Mouse (Mus musculus): ENCODE data around the gene Gm6763.
"Not testable (repeated sequence)": the region's sequence is repeated elsewhere in the genome, so short reads cannot be mapped to it uniquely, and the experiment has no call there.

Gm6763 gene

GRCm38 (mm10) chr10:104151197-104151596 lies at the start of gene Gm6763:
Gm6763 (plus strand) TSS chr10:104151497.
- DNase-seq (ENCODE audit: low spot score): not testable (repeated sequence)

GRCm38 (mm10) chr10:104110044-104110443 lies 41.3 kb upstream of the Gm6763 start:
- no peak for DNase-seq (ENCODE audit: low spot score)

GRCm38 (mm10) chr10:104118312-104118711 lies 33.0 kb upstream of the Gm6763 start:
- no peak for DNase-seq (ENCODE audit: low spot score)

GRCm38 (mm10) chr10:104142687-104143086 lies 8.6 kb upstream of the Gm6763 start, which contains the start of gene Gm21293:
Gm21293 (plus strand) TSS chr10:104142987.
- DNase-seq (ENCODE audit: low spot score): not testable (repeated sequence)

GRCm38 (mm10) chr10:104159706-104160105 lies 8.4 kb downstream of the Gm6763 start, which contains the start of gene Gm8764:
Gm8764 (plus strand) TSS chr10:104160006.
- not testable (repeated sequence) for DNase-seq (ENCODE audit: low spot score)

GRCm38 (mm10) chr10:104168215-104168614 lies 16.9 kb downstream of the Gm6763 start, which contains the start of gene Gm21304:
Gm21304 (plus strand) TSS chr10:104168515.
- DNase-seq (ENCODE audit: low spot score): not testable (repeated sequence)

- not testable (repeated sequence) for DNase-seq (ENCODE audit: low spot score)
Observed at GRCm38 (mm10) chr10:104176724-104177123, 25.4 kb downstream of the Gm6763 start, which contains the start of gene Gm21312. Gm21312 (plus strand) TSS chr10:104177024.

GRCm38 (mm10) chr10:104185233-104185632 lies 33.9 kb downstream of the Gm6763 start, which contains the start of gene Gm20765:
Gm20765 (plus strand) TSS chr10:104185533.
- not testable (repeated sequence) for DNase-seq (ENCODE audit: low spot score)

- not testable (repeated sequence) for DNase-seq (ENCODE audit: low spot score)
Observed at GRCm38 (mm10) chr10:104193742-104194141, 42.4 kb downstream of the Gm6763 start, which contains the start of gene Gm4340. Gm4340 (plus strand) TSS chr10:104194042.
